Mouse (Mus musculus): Measurements from ENCODE around the gene Hyal1. TPM values are rescaled to one million over a fixed set of nuclear protein-coding genes. Genes with fewer than 3 reads are reported as not detected.
"Not testable (repeated sequence)": the region's sequence is repeated elsewhere in the genome, so short reads cannot be mapped to it uniquely, and the experiment has no call there.

Hyal1 gene
- total RNA-seq, 2 experiments from 2014 or later: 6.0 to 8.5 TPM

DNA sequence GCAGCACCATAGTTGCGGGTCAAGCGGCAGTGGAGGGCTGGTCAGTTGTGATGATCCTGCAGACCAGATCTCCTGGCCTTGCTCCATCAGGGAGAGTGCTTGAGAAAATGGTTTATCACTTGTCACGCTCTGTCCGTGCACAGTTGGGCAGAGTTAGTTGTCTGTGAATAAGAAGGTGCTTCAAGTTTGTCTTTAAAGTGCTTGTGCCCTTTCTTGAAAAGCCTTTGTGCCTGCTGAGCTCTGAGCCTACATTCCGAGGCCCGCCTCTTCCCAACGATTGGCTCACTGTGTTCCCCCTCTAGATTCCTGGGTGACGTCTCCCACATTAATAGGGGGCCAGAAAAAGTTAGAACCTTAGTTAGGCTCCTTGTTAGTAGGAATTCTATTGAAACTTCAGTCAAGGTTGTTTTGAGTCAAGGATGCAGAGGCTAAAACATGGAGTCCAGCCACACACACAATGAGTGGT is 24.8 kb upstream of the Hyal1 start:
- no peak for TF ChIP-seq CTCF (IDR thresholded peaks at IDR 0.05)
- Histone ChIP-seq H3K27ac (no peak overlapping the region), H3K4me3 (peak overlapping the region; percentile 44)
- intact Hi-C loops (cut with DNase I): no loop called here
- DNase-seq (ENCODE audit: extremely low spot score in 1 of 2, low spot score in 2 of 2): no peak

GRCm38 (mm10) chr9:107552690-107553393 is 23.9 kb upstream of the Hyal1 start:
- no peak for TF ChIP-seq CTCF (IDR thresholded peaks at IDR 0.05)
- no peak for DNase-seq (ENCODE audit: extremely low spot score in 1 of 2, low spot score in 2 of 2)
- no peak overlapping the region for H3K27ac ChIP-seq
- no peak overlapping the region for H3K4me3 ChIP-seq
- intact Hi-C loops (cut with DNase I): no loop called here

- Histone ChIP-seq H3K4me3 (peak overlapping the region; percentile 94), H3K27ac (peak overlapping the region; percentile 78)
- TF ChIP-seq CTCF (IDR thresholded peaks at IDR 0.05): no peak
- peak in 1 of 2 experiments; percentile 42 for DNase-seq (ENCODE audit: extremely low spot score in 1 of 2, low spot score in 2 of 2)
- intact Hi-C loops (cut with DNase I): no loop called here
These were observed 23.0 kb upstream of the Hyal1 start for GRCm38 (mm10) chr9:107553541-107554318.

DNA sequence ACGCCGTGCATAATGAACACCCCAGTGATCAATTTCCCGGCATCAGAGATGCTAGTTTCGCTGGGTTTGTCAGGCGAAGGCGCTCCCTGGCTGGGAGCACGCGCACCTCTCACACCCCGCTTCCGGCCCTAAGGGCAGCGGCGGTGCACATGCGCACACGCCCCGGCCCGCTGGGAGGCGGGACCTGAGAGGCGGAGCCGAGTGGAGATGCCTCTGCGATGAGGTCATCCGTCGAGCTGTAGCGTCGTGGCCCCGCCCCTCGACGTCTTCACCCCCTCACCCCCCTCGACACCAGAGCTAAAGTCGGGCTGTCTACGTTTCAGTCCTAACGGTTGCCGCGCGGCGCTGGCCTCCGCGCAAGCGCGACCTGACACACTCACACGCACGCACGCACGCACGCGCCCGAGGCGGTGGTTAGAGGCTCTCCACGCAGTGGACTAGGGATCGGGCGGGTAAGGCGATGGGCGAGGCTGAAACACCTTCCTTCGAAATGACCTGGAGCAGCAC is 22.4 kb upstream of the Hyal1 start:
- TF ChIP-seq CTCF (IDR thresholded peaks at IDR 0.05): no peak; the same call in 1 of the 2 replicates
- peak; percentile 90 to 95 for DNase-seq (ENCODE audit: extremely low spot score in 1 of 2, low spot score in 2 of 2)
- intact Hi-C loops (cut with DNase I): no loop called here
- peak overlapping the region; percentile 94 for H3K4me3 ChIP-seq
- peak overlapping the region; percentile 93 for H3K27ac ChIP-seq

DNA sequence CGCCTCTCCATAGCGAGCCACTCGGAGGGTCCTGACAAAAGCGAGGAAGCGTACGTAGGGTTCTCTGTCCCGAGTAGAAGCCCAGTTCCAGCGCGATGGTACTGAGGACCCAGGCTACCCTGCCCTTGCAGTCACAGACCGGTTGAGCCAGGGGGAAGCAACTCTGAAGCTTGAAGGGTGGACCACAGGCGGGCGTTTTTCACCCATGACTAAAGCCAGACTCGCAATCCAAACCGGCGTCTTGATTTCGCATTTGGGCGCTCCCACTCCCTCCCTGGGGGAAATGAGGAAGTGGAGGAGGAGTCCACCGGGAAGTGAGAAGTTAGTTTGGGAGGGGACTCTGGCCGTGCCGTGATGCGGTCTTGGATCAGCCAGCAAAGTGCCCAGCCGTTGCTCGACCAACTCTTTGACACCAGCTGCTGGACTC is 21.7 kb upstream of the Hyal1 start:
- no peak for TF ChIP-seq CTCF (IDR thresholded peaks at IDR 0.05)
- Histone ChIP-seq H3K27ac (peak overlapping the region; percentile 93), H3K4me3 (peak overlapping the region; percentile 94)
- DNase-seq (ENCODE audit: extremely low spot score in 1 of 2, low spot score in 2 of 2): no peak
- intact Hi-C loops (cut with DNase I): no loop called here

DNA sequence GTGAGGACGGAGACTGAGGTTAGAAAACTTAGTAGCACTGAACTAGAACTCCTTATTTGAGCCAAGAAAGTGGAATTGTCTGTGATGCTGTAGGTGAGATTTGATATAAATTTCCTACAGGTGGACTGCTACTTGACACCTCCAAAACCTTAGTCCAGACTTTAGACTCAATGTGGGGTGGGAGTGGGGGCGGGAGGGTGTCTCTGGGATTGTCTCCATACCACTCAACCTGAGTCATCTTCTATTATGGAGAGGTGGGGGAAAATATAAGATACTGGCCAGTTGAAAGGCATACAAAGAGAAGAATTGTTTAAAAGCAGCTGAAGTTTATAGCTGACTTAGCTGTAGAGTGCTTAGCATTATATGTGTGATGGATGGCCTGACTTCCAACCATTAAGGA is 21.0 kb upstream of the Hyal1 start:
- no peak overlapping the region; the same call in 1 of the 2 replicates for H3K27ac ChIP-seq
- DNase-seq (ENCODE audit: extremely low spot score in 1 of 2, low spot score in 2 of 2): no peak
- intact Hi-C loops (cut with DNase I): no loop called here
- peak overlapping the region; percentile 94 for H3K4me3 ChIP-seq
- no peak for TF ChIP-seq CTCF (IDR thresholded peaks at IDR 0.05)

DNA sequence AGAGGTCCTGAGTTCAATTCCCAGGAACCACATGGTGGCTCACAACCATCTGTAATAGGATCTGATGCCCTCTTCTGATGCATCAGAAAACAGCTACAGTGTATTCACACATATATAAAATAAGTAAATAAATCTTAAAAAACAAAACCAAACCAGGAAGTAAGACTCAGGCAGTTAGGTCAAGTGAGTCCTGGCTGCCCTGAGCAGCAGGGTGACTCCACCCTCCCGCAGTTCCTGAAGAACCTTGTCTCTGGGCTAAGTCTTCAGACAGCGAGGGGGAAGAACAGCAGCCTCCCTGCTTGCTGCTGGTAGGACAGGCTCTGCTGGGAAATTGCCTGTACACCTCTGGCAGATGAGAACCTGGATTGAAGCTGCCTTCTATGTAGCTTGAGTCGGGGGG is 20.4 kb upstream of the Hyal1 start:
- Histone ChIP-seq H3K27ac (no peak overlapping the region), H3K4me3 (no peak overlapping the region)
- TF ChIP-seq CTCF (IDR thresholded peaks at IDR 0.05): no peak
- DNase-seq (ENCODE audit: extremely low spot score in 1 of 2, low spot score in 2 of 2): no peak
- intact Hi-C loops (cut with DNase I): no loop called here

- no peak for TF ChIP-seq CTCF (IDR thresholded peaks at IDR 0.05)
- Histone ChIP-seq H3K4me3 (peak within 1 kb of the TSS; percentile 81), H3K27ac (peak within 1 kb of the TSS; percentile 82)
- peak; percentile 92 to 94 for DNase-seq (ENCODE audit: extremely low spot score in 1 of 2, low spot score in 2 of 2)
- intact Hi-C loops (cut with DNase I): no loop called here
These were observed 13.6 kb upstream of the Hyal1 start, which contains the start of gene Tusc2 for GRCm38 (mm10) chr9:107563029-107563581. Gene Tusc2, plus strand, starts transcription at chr9:107563255.

DNA sequence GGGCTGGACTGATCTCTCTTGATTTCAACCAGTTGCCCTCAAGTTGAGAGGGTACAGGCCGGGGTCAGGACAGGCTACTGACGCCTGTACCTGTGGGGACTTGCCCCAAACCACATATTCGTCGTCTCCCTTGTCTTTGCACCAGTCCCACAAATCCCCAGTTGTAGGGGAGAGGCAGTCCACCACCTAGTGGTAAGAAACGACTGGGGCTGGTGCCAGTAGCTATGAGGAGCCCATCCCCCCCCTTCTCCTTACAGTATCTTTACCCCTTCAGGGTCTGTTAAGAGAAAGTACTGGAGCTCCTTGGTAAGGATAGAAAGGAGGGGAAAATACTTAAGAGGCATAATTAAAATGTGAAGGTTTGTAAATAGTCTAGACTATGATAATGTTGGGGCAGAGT is 11.2 kb upstream of the Hyal1 start:
- H3K4me3 ChIP-seq; intact Hi-C loops (cut with DNase I); H3K27ac ChIP-seq; DNase-seq (ENCODE audit: extremely low spot score in 1 of 2, low spot score in 2 of 2): not testable (repeated sequence)

GRCm38 (mm10) chr9:107566041-107566709 is 10.6 kb upstream of the Hyal1 start:
- DNase-seq (ENCODE audit: extremely low spot score in 1 of 2, low spot score in 2 of 2): peak; percentile 64 to 78
- Histone ChIP-seq H3K27ac (peak overlapping the region; percentile 66), H3K4me3 (peak overlapping the region; percentile 23; the same call in 1 of the 2 replicates)
- intact Hi-C loops (cut with DNase I): no loop called here
- TF ChIP-seq CTCF (IDR thresholded peaks at IDR 0.05): peak; percentile 88

DNA sequence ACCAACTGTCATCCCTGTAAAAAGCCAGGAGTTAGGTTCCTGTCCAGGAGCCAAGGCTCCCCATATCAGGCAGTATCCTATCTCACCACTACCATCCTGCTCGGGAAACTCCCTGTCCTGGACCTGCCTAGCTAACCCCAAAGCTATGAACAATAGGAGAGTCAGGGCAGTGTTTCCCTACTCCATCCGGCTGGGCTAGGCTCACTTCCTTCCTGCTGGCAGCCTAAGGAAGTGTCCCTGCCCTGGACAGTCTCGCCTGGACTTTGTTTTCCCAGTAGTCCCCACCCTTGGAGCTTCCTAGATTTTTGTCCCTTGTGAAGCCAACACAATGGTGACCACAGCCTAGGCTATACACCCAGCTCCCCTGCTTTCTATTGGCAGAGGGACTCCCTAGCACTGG is 9.9 kb upstream of the Hyal1 start:
- intact Hi-C loops (cut with DNase I): no loop called here
- Histone ChIP-seq H3K27ac (peak overlapping the region; percentile 66), H3K4me3 (no peak overlapping the region)

More for the DNA sequence above, 9.9 kb upstream of the Hyal1 start:
- no peak for DNase-seq (ENCODE audit: extremely low spot score in 1 of 2, low spot score in 2 of 2)
- peak; percentile 14 for TF ChIP-seq CTCF (IDR thresholded peaks at IDR 0.05)

All from left cerebral cortex, adult 2 months (tissue).